In the genomic region with DNA sequence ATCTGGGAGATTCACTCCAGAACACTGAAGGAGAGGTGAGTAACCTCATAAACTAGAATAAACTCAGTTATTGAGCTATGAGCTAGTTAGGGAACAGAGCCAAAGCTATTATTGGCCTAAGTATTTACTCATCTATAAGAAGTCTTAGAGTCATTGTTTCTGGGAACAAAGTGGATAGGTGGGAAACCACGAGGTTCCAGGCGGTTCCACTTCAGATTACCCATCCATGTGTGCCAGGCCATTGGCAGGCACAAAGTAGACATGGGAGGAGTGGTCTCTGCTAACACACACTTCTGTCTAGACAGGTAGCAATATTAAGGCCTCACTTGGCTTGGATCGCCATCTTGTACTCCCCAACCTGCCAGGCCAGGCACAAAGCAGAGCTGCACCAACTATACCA, we compare ENCODE assay signal across 13 mouse cellular contexts.
"Had no signal": no experiment of that assay in that cellular context is flagged by ENCODE, and none has a peak within 500 bp of the region (broad histone marks: within the 10 kb centered on the region; RNA-seq: fewer than 3 reads in every experiment).

No protein-coding gene starts in this region.

- H3K4me1 ChIP-seq: intestine, embryonic 15.5 days; liver, embryonic 13.5 days had no signal

- H3K4me2 ChIP-seq: intestine, embryonic 15.5 days; kidney, embryonic 15.5 days; liver, embryonic 13.5 days; midbrain, embryonic 11.5 days had no signal

- DNase-seq: kidney, adult 11 months; kidney, adult 8-10 months; kidney, postnatal 10 days; kidney, postnatal 4 days; layer of hippocampus, adult 9-11 months; liver, embryonic 13.5 days; midbrain, embryonic 14.5 days; right cerebral cortex, postnatal 4 days; thymus, postnatal 25 days had no signal

- H3K4me3 ChIP-seq: intestine, embryonic 15.5 days; kidney, embryonic 15.5 days; layer of hippocampus, adult 2 months; liver, embryonic 13.5 days had no signal

- H3K9me3 ChIP-seq: intestine, embryonic 15.5 days; kidney, embryonic 15.5 days; liver, embryonic 13.5 days had no signal

- H3K9ac ChIP-seq: intestine, embryonic 15.5 days; kidney, embryonic 15.5 days; liver, embryonic 13.5 days had no signal

- H3K27me3 ChIP-seq: intestine, embryonic 15.5 days; kidney, embryonic 15.5 days; liver, embryonic 13.5 days had no signal

- H3K27ac ChIP-seq: intestine, embryonic 15.5 days; kidney, embryonic 15.5 days; layer of hippocampus, adult 2 months; liver, embryonic 13.5 days had no signal

- ATAC-seq: intestine, embryonic 15.5 days had no signal
